Mouse (Mus musculus) hindbrain, embryonic 14.5 days (tissue): ENCODE measurements around the gene Tbxa2r. TPM values are rescaled to one million over a fixed set of nuclear protein-coding genes. Genes with fewer than 3 reads are reported as not detected.
A peak's percentile ranks its signal among the peaks of the same experiment; 100 is the strongest.

ENCODE experiments used
- ATAC-seq: fragments of 200-750 bp; cut with Nextera tagmentation; 2 replicates; pipeline ENCODE4 v1.8.0; 2017; ENCODE audit warnings: moderate number of reproducible peaks, mild to moderate bottlenecking, moderate TSS enrichment, moderate library complexity; ENCODE audit not compliant: low FRiP score
- DNase-seq: peaks from one replicate; pipeline ENCODE4 v3.0.0-alpha.2; 2015; ENCODE audit warnings: low spot score
- H3K27ac ChIP-seq: fragments of 300-500 bp; sonication (generic); 2 replicates; pipeline ENCODE4 v1.5.1; 2014; ENCODE audit warnings: mild to moderate bottlenecking, moderate library complexity
- H3K27me3 ChIP-seq: fragments of 300-500 bp; sonication (generic); 2 replicates; pipeline ENCODE4 v1.6.1; 2014; ENCODE audit warnings: mild to moderate bottlenecking, low read length, mixed read lengths; ENCODE audit not compliant: control insufficient read depth, insufficient read depth
- H3K36me3 ChIP-seq: fragments of 300-500 bp; sonication (generic); replicated peaks from 2 replicates; pipeline ENCODE4 v1.6.1; 2014; ENCODE audit not compliant: control insufficient read depth, insufficient read depth
- H3K4me1 ChIP-seq: fragments of 300-500 bp; sonication (generic); replicated peaks from 2 replicates; pipeline ENCODE4 v1.6.1; 2014; ENCODE audit warnings: antibody characterized with exemption, low read length, mixed read lengths; ENCODE audit not compliant: control insufficient read depth, insufficient read depth
- H3K4me2 ChIP-seq: fragments of 300-500 bp; sonication (generic); replicated peaks from 2 replicates; pipeline ENCODE4 v1.6.1; 2014; ENCODE audit warnings: mild to moderate bottlenecking, moderate library complexity
- H3K4me3 ChIP-seq: fragments of 300-500 bp; sonication (generic); replicated peaks from 2 replicates; pipeline ENCODE4 v1.5.1; 2014; ENCODE audit warnings: mild to moderate bottlenecking, low read length
- H3K9ac ChIP-seq: fragments of 300-500 bp; sonication (generic); 2 replicates; pipeline ENCODE4 v1.6.1; 2014
- H3K9me3 ChIP-seq: fragments of 300-500 bp; sonication (generic); 2 replicates; pipeline ENCODE4 v1.6.1; 2016; ENCODE audit warnings: low read length; ENCODE audit not compliant: control insufficient read depth
- WGBS: fragments of 180-500 bp; shearing (Covaris S2); extraction: QIAGEN DNeasy Blood & Tissue Kit; methylation state at CpG from one replicate; pipeline ENCODE4 v1.1.7; 2014; 5-methylcytosine and 5-hydroxymethylcytosine counted together
- polyA plus RNA-seq: library from polyadenylated mRNA; unstranded; fragments of >200 nt; fragmentation: Nextera tagmentation; extraction: Ambion mirVana; gene quantifications from 2 replicates; pipeline ENCODE4 v1.2.1, GENCODE M21; 2014

Tbxa2r gene
- polyA plus RNA-seq, 1 experiment from 2014 or later: 5.4 TPM

GRCm38 (mm10) chr10:81365672-81366476 is 37.3 kb downstream of the Tbxa2r start, which contains the start of gene 4930404N11Rik:
TSS of gene 4930404N11Rik (minus strand) at chr10:81365816.
- peak within 1 kb of the TSS; percentile 40 for H3K9ac ChIP-seq
- peaks cover 51% of the 10 kb centered on the region for H3K36me3 ChIP-seq
- no peak within 1 kb of the TSS for H3K27ac ChIP-seq
- DNase-seq: no peak
- H3K27me3 ChIP-seq: peaks cover 21% of the 10 kb centered on the region
- H3K4me1 ChIP-seq: peaks cover 18% of the 10 kb centered on the region
- H3K4me3 ChIP-seq: peak within 1 kb of the TSS; percentile 19; the same call in 1 of the 2 replicates
- no peaks in the 10 kb centered on the region for H3K9me3 ChIP-seq
- WGBS: 16% methylated on average over 12 of the region's 12 CpGs
- peak within 1 kb of the TSS; percentile 45 for H3K4me2 ChIP-seq
- ATAC-seq: no peak

GRCm38 (mm10) chr10:81366477-81367206 is 38.1 kb downstream of the Tbxa2r start:
- H3K36me3 ChIP-seq: peaks cover 56% of the 10 kb centered on the region
- no peak overlapping the region for H3K4me2 ChIP-seq
- H3K9me3 ChIP-seq: no peaks in the 10 kb centered on the region
- ATAC-seq (no peak), DNase-seq (no peak)
- H3K4me3 ChIP-seq: no peak overlapping the region
- peaks cover 21% of the 10 kb centered on the region for H3K27me3 ChIP-seq
- WGBS: 78% methylated on average over 6 of the region's 6 CpGs
- peaks cover 18% of the 10 kb centered on the region for H3K4me1 ChIP-seq
- no peak overlapping the region for H3K27ac ChIP-seq
- H3K9ac ChIP-seq: no peak overlapping the region

- Histone ChIP-seq H3K27me3 (peaks cover 21% of the 10 kb centered on the region), H3K9ac (no peak overlapping the region), H3K4me3 (no peak overlapping the region), H3K4me2 (no peak overlapping the region), H3K36me3 (peaks cover 56% of the 10 kb centered on the region), H3K4me1 (peaks cover 18% of the 10 kb centered on the region), H3K9me3 (no peaks in the 10 kb centered on the region), H3K27ac (no peak overlapping the region)
- no peak for ATAC-seq
- 59% methylated on average over 6 of the region's 6 CpGs for WGBS
- no peak for DNase-seq
Observed at GRCm38 (mm10) chr10:81367207-81367495, 38.6 kb downstream of the Tbxa2r start.

GRCm38 (mm10) chr10:81375322-81375721 is 46.8 kb downstream of the Tbxa2r start:
- peaks cover 38% of the 10 kb centered on the region for H3K36me3 ChIP-seq
- H3K27ac ChIP-seq: no peak overlapping the region
- ATAC-seq (no peak), DNase-seq (no peak)
- WGBS: 94% methylated on average over 10 of the region's 10 CpGs
- H3K4me2 ChIP-seq: no peak overlapping the region
- no peak overlapping the region for H3K9ac ChIP-seq
- peaks cover 24% of the 10 kb centered on the region for H3K4me1 ChIP-seq
- H3K4me3 ChIP-seq: no peak overlapping the region
- H3K9me3 ChIP-seq: no peaks in the 10 kb centered on the region
- H3K27me3 ChIP-seq: no peaks in the 10 kb centered on the region

- Histone ChIP-seq H3K4me1 (peaks cover 24% of the 10 kb centered on the region), H3K9me3 (no peaks in the 10 kb centered on the region), H3K9ac (peak overlapping the region; percentile 90), H3K4me2 (peak overlapping the region; percentile 87), H3K4me3 (peak overlapping the region; percentile 81), H3K36me3 (peaks cover 28% of the 10 kb centered on the region), H3K27ac (no peak overlapping the region), H3K27me3 (no peaks in the 10 kb centered on the region)
- WGBS: 38% methylated on average over 6 of the region's 6 CpGs
- DNase-seq: no peak
- no peak for ATAC-seq
Observed at GRCm38 (mm10) chr10:81376561-81377361, 48.2 kb downstream of the Tbxa2r start.

- Histone ChIP-seq H3K4me1 (peaks cover 24% of the 10 kb centered on the region), H3K4me2 (peak overlapping the region; percentile 87), H3K4me3 (peak overlapping the region; percentile 81), H3K9ac (peak overlapping the region; percentile 90), H3K36me3 (peaks cover 28% of the 10 kb centered on the region), H3K9me3 (no peaks in the 10 kb centered on the region), H3K27me3 (no peaks in the 10 kb centered on the region), H3K27ac (no peak overlapping the region)
- no peak for ATAC-seq
- WGBS: 71% methylated on average over 2 of the region's 2 CpGs
- no peak for DNase-seq
Observed at GRCm38 (mm10) chr10:81377362-81377664, 48.8 kb downstream of the Tbxa2r start.

- no peaks in the 10 kb centered on the region for H3K27me3 ChIP-seq
- DNase-seq (no peak), ATAC-seq (peak; percentile 25)
- peaks cover 24% of the 10 kb centered on the region for H3K4me1 ChIP-seq
- H3K4me3 ChIP-seq: peak within 1 kb of the TSS; percentile 81
- H3K36me3 ChIP-seq: peaks cover 25% of the 10 kb centered on the region
- peak within 1 kb of the TSS; percentile 87 for H3K4me2 ChIP-seq
- 2% methylated on average over 44 of the region's 59 CpGs for WGBS
- H3K9ac ChIP-seq: peak within 1 kb of the TSS; percentile 90
- H3K9me3 ChIP-seq: no peaks in the 10 kb centered on the region
- H3K27ac ChIP-seq: peak within 1 kb of the TSS; percentile 76
Observed at GRCm38 (mm10) chr10:81377793-81378552, 49.4 kb downstream of the Tbxa2r start, which contains the start of gene Fzr1. TSS of gene Fzr1 (minus strand) at chr10:81378516.

GRCm38 (mm10) chr10:81378553-81379182 is 50.1 kb downstream of the Tbxa2r start:
- under 1% methylated on average over 46 of the region's 46 CpGs for WGBS
- DNase-seq (peak; percentile 99), ATAC-seq (peak; percentile 96)
- peak overlapping the region; percentile 81 for H3K4me3 ChIP-seq
- peak overlapping the region; percentile 74 for H3K27ac ChIP-seq
- peak overlapping the region; percentile 87 for H3K4me2 ChIP-seq
- peaks cover 24% of the 10 kb centered on the region for H3K4me1 ChIP-seq
- H3K9me3 ChIP-seq: no peaks in the 10 kb centered on the region
- H3K27me3 ChIP-seq: no peaks in the 10 kb centered on the region
- H3K36me3 ChIP-seq: peaks cover 20% of the 10 kb centered on the region
- H3K9ac ChIP-seq: peak overlapping the region; percentile 90
